Mouse (Mus musculus) left cerebral cortex, adult 9 months (tissue): ENCODE data around the gene Izumo4.

ENCODE experiments used
- DNase-seq, 2 experiments: peaks; one replicate each; pipeline ENCODE4 v3.0.0; 2022; ENCODE audit warnings: low spot score in 2 of 2

The Izumo4 gene

GRCm38 (mm10) chr10:80701721-80702535 lies at the start of gene Izumo4, which contains the start of gene Mob3a:
Gene Izumo4 (plus strand): TSS chr10:80702184.
Gene Mob3a (minus strand): TSS chr10:80701977.
- DNase-seq: peak; percentile 99

GRCm38 (mm10) chr10:80653156-80653720 lies 48.7 kb upstream of the Izumo4 start:
- DNase-seq: no peak

- DNase-seq: no peak
Measured at GRCm38 (mm10) chr10:80654866-80655265, 47.1 kb upstream of the Izumo4 start.

GRCm38 (mm10) chr10:80655406-80656129 lies 46.4 kb upstream of the Izumo4 start:
- no peak for DNase-seq

- peak; percentile 91 to 95 for DNase-seq
Measured at GRCm38 (mm10) chr10:80656130-80656862, 45.7 kb upstream of the Izumo4 start.

GRCm38 (mm10) chr10:80656863-80657623 lies 44.9 kb upstream of the Izumo4 start, which contains the start of gene Btbd2:
Gene Btbd2 (minus strand): TSS chr10:80657071.
- DNase-seq: no peak

- DNase-seq: no peak
Measured at GRCm38 (mm10) chr10:80658194-80658840, 43.7 kb upstream of the Izumo4 start.

- no peak for DNase-seq
Measured at GRCm38 (mm10) chr10:80658841-80659202, 43.2 kb upstream of the Izumo4 start.

GRCm38 (mm10) chr10:80659213-80659612 lies 42.8 kb upstream of the Izumo4 start:
- DNase-seq: peak in 1 of 2 experiments; percentile 84

- DNase-seq: no peak
Measured at GRCm38 (mm10) chr10:80661149-80661548, 40.8 kb upstream of the Izumo4 start.

GRCm38 (mm10) chr10:80663485-80664196 lies 38.3 kb upstream of the Izumo4 start:
- no peak for DNase-seq

GRCm38 (mm10) chr10:80664197-80665015 lies 37.6 kb upstream of the Izumo4 start:
- DNase-seq: no peak

- DNase-seq: no peak
Measured at GRCm38 (mm10) chr10:80665016-80665380, 37.0 kb upstream of the Izumo4 start.

- DNase-seq: no peak
Measured at GRCm38 (mm10) chr10:80665459-80665858, 36.5 kb upstream of the Izumo4 start.

- DNase-seq: no peak
Measured at GRCm38 (mm10) chr10:80665981-80666733, 35.8 kb upstream of the Izumo4 start.

- no peak for DNase-seq
Measured at GRCm38 (mm10) chr10:80666837-80667412, 35.1 kb upstream of the Izumo4 start.

- DNase-seq: no peak
Measured at GRCm38 (mm10) chr10:80668614-80669013, 33.4 kb upstream of the Izumo4 start.

GRCm38 (mm10) chr10:80669018-80669417 lies 33.0 kb upstream of the Izumo4 start:
- no peak for DNase-seq
